Mouse (Mus musculus) left cerebral cortex, postnatal 4 days (tissue): ENCODE results near the gene Fndc8. TPM values are rescaled to one million over a fixed set of nuclear protein-coding genes. Genes with fewer than 3 reads are reported as not detected.

Experiments used
- total RNA-seq, 2 experiments: library from RNA; stranded (reverse); gene quantifications; 2 replicates each; pipeline ENCODE4 v1.2.3; 2021

The Fndc8 gene
- total RNA-seq, 2 experiments from 2014 or later, result not detected

Other genes starting within 250 kb of the Fndc8 start
- under 1 TPM; 0.28 to 0.32 TPM for gene Cct6b, start 127.8 kb upstream of the Fndc8 start, total RNA-seq
- 10 to 100 TPM; 15.1 to 15.5 TPM for gene Zfp830, start 127.8 kb upstream of the Fndc8 start, total RNA-seq
- 10 to 100 TPM; 41.4 to 43.5 TPM for gene Lig3, start 111.0 kb upstream of the Fndc8 start, total RNA-seq
- gene Rffl, start 20.9 kb upstream of the Fndc8 start, total RNA-seq, result 1 to 10 TPM; 2.7 to 3.0 TPM
- 10 to 100 TPM; 12.1 to 12.5 TPM for gene Rad51d, start 1.5 kb upstream of the Fndc8 start, total RNA-seq
- gene Nle1, start 16.3 kb downstream of the Fndc8 start, total RNA-seq, result 10 to 100 TPM; 50.0 to 51.3 TPM
- gene Unc45b, start 18.4 kb downstream of the Fndc8 start, total RNA-seq, result 1 to 10 TPM; 4.2 to 4.8 TPM
- 1 to 10 TPM; 2.6 to 4.2 TPM for gene Slfn5, start 59.2 kb downstream of the Fndc8 start, total RNA-seq
- gene Slfn9, start 99.7 kb downstream of the Fndc8 start, total RNA-seq, result 1 to 10 TPM; 1.2 to 1.8 TPM
- gene Slfn8, start 128.7 kb downstream of the Fndc8 start, total RNA-seq, result under 1 TPM in 1 of 2 experiments, not detected in 1; 0.12 TPM
- under 1 TPM; 0.42 to 0.68 TPM for gene Slfn2, start 173.0 kb downstream of the Fndc8 start, total RNA-seq
- gene Slfn1, start 224.7 kb downstream of the Fndc8 start, total RNA-seq, result not detected